Mouse (Mus musculus) lung, embryonic 15.5 days (tissue): ENCODE measurements around the gene Tmem119. TPM values are rescaled to one million over a fixed set of nuclear protein-coding genes. Genes with fewer than 3 reads are reported as not detected.
"Not testable (repeated sequence)": the region's sequence is repeated elsewhere in the genome, so short reads cannot be mapped to it uniquely, and the experiment has no call there.

Experiments
- ATAC-seq: fragments of 200-750 bp; cut with Nextera tagmentation; 2 replicates; pipeline ENCODE4 v1.8.0; 2017; ENCODE audit warnings: moderate number of reproducible peaks, borderline replicate concordance; ENCODE audit not compliant: low FRiP score, low TSS enrichment; ENCODE audit errors: extremely low read depth
- H3K27ac ChIP-seq: fragments of 300-500 bp; sonication (generic); 2 replicates; pipeline ENCODE4 v1.5.1; 2015; ENCODE audit warnings: moderate library complexity, mild to moderate bottlenecking, inconsistent platforms
- H3K27me3 ChIP-seq: fragments of 300-500 bp; sonication (generic); 2 replicates; pipeline ENCODE4 v1.6.1; 2015; ENCODE audit warnings: inconsistent platforms
- H3K36me3 ChIP-seq: fragments of 300-500 bp; sonication (generic); 2 replicates; pipeline ENCODE4 v1.6.1; 2015; ENCODE audit warnings: inconsistent platforms
- H3K4me1 ChIP-seq: fragments of 300-500 bp; sonication (generic); 2 replicates; pipeline ENCODE4 v1.6.1; 2015; ENCODE audit warnings: inconsistent platforms
- H3K4me2 ChIP-seq: fragments of 300-500 bp; sonication (generic); 2 replicates; pipeline ENCODE4 v1.6.1; 2015; ENCODE audit warnings: inconsistent platforms, mild to moderate bottlenecking, moderate library complexity
- H3K4me3 ChIP-seq: fragments of 300-500 bp; sonication (generic); 2 replicates; pipeline ENCODE4 v1.5.1; 2015; ENCODE audit warnings: mild to moderate bottlenecking, inconsistent platforms
- H3K9ac ChIP-seq: fragments of 300-500 bp; sonication (generic); 2 replicates; pipeline ENCODE4 v1.6.1; 2015; ENCODE audit warnings: inconsistent platforms
- H3K9me3 ChIP-seq: fragments of 300-500 bp; sonication (generic); 2 replicates; pipeline ENCODE4 v1.6.1; 2016; ENCODE audit warnings: inconsistent platforms
- WGBS: fragments of 180-500 bp; shearing (Covaris S2); methylation state at CpG from one replicate; pipeline ENCODE4 v1.1.7; 2015; 5-methylcytosine and 5-hydroxymethylcytosine counted together
- polyA plus RNA-seq: library from polyadenylated mRNA; unstranded; fragments of >200 nt; fragmentation: Nextera tagmentation; extraction: Ambion mirVana; gene quantifications from 2 replicates; pipeline ENCODE4 v1.2.1, GENCODE M21; 2015

Tmem119 gene
- polyA plus RNA-seq, 1 experiment from 2014 or later: 48.1 TPM

- 31% methylated on average over 5 of the region's 5 CpGs for WGBS
- peak; percentile 1; the same call in 1 of the 2 replicates for ATAC-seq
- Histone ChIP-seq H3K9ac (peak overlapping the region; percentile 40), H3K27ac (peak overlapping the region; percentile 73), H3K4me1 (peaks cover 47% of the 10 kb centered on the region), H3K4me3 (peak overlapping the region; percentile 45), H3K27me3 (no peaks in the 10 kb centered on the region), H3K36me3 (no peaks in the 10 kb centered on the region), H3K9me3 (no peaks in the 10 kb centered on the region), H3K4me2 (peak overlapping the region; percentile 56)
These were observed 625 bp downstream of the Tmem119 start for GRCm38 (mm10) chr5:113799691-113800090.

DNA sequence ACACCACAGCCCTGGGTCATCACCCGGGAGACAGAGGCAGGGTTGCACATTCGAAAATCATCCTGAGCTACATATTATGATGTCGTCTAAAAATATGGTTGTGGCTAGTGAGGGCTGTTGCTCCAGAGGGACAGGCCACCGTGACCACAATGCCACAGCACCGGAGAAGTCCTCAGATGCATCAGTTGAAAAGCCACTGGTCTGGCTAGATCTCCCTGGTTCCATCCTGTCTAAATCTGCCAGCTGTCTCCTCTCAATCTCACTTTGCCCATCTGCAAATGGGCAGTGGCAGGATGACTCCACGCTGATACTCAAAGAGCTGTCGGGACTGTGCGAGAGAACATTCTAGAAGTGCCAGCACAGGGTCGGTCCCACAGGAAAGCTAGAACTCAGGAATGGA, 1.8 kb downstream of the Tmem119 start:
- no peak for ATAC-seq
- no peaks in the 10 kb centered on the region for H3K9me3 ChIP-seq
- no peak overlapping the region for H3K27ac ChIP-seq
- no peaks in the 10 kb centered on the region for H3K27me3 ChIP-seq
- peak overlapping the region; percentile 56 for H3K4me2 ChIP-seq
- H3K4me3 ChIP-seq: peak overlapping the region; percentile 45
- peaks cover 47% of the 10 kb centered on the region for H3K4me1 ChIP-seq
- 0 out of 2 replicates have a peak, but pooled peaks cover 4% of the 10 kb centered on the region for H3K36me3 ChIP-seq
- H3K9ac ChIP-seq: no peak overlapping the region
- 52% methylated on average over 9 of the region's 9 CpGs for WGBS

DNA sequence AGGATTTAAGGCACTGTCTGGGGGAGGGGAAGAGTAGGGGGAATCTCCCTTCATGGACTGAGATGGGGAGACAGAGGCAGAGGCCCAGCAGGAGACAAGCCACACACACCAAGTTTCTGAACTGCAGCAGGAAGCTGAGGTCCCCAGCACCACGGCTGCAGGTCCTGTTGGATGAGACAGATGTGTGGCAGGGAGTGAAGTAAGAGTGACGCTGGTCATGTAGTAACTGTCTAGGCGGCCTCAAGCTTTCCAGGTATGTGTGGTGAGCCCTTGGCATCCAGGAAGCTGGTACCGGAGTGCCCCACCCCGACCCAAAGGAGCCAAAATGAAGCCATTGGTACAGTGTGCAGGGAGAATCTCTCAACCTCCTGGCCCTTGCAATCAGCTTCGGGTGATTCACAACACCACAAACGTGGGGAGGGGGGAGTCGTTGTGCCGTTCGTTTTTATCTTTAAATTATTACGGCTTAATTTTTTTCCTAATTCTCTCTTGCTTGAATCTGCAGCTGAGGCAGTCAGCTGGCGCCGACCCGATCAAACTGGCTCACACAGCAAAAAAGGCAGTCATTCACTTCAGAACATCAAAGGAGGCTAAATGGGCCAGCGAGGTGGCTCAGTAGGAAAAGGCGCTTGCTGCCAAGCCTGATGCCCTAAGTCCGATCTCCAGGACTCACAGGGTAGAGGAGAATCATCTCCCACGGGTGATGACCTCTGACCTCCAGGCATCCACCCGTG, 3.0 kb downstream of the Tmem119 start:
- no peak for ATAC-seq
- H3K27me3 ChIP-seq: no peaks in the 10 kb centered on the region
- peak overlapping the region; percentile 56 for H3K4me2 ChIP-seq
- H3K9ac ChIP-seq: peak overlapping the region; percentile 28
- H3K4me3 ChIP-seq: peak overlapping the region; percentile 22
- H3K36me3 ChIP-seq: 0 out of 2 replicates have a peak, but pooled peaks cover 4% of the 10 kb centered on the region
- WGBS: 16% methylated on average over 19 of the region's 19 CpGs
- H3K27ac ChIP-seq: peak overlapping the region; percentile 74
- H3K4me1 ChIP-seq: peaks cover 57% of the 10 kb centered on the region
- no peaks in the 10 kb centered on the region for H3K9me3 ChIP-seq

DNA sequence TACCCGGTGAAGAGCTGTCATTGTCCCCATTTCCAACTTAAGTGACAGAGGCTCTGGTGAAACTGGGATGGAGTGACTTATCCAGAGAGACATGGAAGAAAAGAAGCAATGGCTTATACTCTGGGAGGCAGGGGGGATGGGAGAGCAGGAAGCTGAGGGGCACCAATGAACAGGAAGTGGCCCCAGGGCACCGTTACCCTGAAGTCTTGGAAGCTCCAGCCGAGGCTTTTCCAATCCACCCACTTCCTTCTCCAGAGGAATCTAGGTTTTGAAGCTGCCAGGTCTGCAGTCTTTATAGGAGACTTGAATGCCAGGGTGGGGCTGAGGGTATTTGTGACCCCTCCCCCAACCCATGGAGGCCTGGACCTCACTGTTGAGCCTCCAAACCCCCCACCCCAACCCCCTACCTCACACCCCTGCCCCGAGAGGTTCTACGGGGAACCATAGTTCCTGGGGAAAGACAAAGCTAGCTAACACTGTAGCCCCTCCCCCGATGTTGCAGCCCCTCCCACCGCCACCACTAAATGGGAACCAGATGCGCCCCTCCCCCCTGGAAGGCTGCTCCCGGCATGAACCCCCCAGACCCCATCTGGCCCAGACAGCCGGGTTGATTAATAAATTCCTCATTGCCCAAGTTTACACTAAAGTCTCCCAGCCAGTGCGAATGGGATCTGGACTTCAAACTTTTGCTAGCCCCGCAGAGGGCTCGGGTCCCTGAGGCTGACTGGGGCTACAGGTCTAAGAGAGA, 3.7 kb downstream of the Tmem119 start:
- no peaks in the 10 kb centered on the region for H3K9me3 ChIP-seq

DNA sequence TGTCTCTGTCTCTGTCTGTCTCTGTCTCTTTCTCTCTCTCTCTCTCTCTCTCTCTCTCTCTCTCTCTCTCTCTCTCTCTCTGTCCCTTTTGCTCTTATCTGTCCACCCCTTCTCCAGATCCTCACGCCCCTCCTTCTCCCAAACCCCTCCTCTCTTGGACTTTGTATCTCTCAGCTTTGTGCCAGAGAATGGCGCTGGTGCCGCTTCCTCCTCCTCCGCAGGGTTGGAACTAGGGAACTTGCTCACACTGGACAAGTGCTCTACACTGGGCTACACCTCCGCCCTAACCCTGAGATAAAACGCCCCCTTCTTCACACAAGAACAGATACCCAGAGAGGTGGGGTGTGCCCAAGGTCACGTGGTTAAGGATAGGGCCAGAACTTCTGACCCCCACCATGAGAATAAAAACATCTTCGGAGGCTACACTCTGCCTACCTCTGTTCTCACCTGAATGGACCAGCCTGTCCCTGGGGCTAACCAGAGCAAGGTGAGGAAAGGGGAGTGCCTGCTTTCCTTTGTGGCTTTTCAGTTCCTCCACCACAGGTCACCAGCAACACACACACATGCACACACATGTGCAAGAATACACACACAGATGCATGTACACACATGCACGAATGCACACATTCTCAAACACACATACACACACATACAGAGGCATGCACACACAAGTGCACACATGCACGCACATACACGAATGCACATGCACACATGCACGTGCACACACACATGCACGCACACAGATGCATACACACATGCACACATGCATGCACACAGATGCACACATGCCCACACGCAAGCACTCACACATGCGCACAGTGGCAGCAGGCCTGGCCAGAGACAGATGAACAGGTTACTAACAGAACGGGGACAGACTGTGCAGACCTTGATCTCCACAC, 8.9 kb downstream of the Tmem119 start:
- ATAC-seq: no peak
- 0 out of 2 replicates have a peak, but pooled peaks cover 4% of the 10 kb centered on the region for H3K36me3 ChIP-seq
- peaks cover 53% of the 10 kb centered on the region for H3K4me1 ChIP-seq
- 69% methylated on average over 16 of the region's 16 CpGs for WGBS
- H3K4me2 ChIP-seq: no peak overlapping the region
- H3K9ac ChIP-seq: no peak overlapping the region
- no peak overlapping the region for H3K4me3 ChIP-seq
- no peaks in the 10 kb centered on the region for H3K9me3 ChIP-seq
- H3K27me3 ChIP-seq: no peaks in the 10 kb centered on the region
- H3K27ac ChIP-seq: peak overlapping the region; percentile 84; the same call in 1 of the 2 replicates

More for the DNA sequence above, 3.7 kb downstream of the Tmem119 start:
- WGBS: 8% methylated on average over 13 of the region's 13 CpGs
- Histone ChIP-seq H3K4me2 (peak overlapping the region; percentile 56), H3K4me3 (peak overlapping the region; percentile 22), H3K9ac (peak overlapping the region; percentile 28; the same call in 1 of the 2 replicates), H3K27ac (peak overlapping the region; percentile 74), H3K36me3 (0 out of 2 replicates have a peak, but pooled peaks cover 4% of the 10 kb centered on the region), H3K27me3 (no peaks in the 10 kb centered on the region), H3K4me1 (peaks cover 62% of the 10 kb centered on the region)
- ATAC-seq: 0 out of 2 replicates have a peak, but pooled peaks have one; percentile 2

- 0 out of 2 replicates have a peak, but pooled peaks have one; percentile 7 for ATAC-seq
- no peak overlapping the region for H3K9ac ChIP-seq
These were observed 9.7 kb downstream of the Tmem119 start for GRCm38 (mm10) chr5:113790453-113791196.

DNA sequence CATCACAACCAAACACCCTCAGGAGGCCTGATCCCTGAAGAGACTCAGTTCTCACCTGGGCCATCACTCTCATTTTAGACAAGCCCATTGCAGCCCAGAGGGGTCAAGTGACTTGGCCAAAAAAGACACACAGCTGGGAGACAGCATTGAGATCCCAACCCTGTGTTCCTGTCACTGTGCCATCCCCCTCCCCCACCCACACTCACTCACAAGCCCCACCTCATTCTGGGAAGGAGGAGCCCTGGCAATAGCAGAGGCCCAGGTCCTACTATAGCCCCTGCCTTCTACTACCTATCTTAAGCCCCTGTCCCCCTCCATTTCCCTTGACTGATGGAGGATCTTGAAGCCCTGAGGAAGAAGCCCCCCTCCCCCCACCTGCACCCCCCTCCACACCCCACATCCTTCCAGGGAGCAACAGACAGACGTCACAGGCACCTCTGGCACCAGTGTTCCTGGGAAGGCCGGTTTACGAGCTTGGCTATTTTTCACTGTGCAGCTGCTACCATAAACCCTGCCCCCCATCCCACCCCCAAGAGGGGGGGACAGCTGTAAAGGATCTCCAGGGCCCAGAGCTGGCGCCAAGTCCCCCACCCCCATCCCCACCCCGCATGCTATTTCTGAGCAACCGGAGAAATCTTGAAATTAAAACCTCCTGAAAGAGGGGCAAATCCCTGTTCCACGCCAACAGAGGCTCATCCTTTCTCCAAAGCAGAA, 11.1 kb downstream of the Tmem119 start:
- Histone ChIP-seq H3K4me3 (no peak overlapping the region), H3K36me3 (no peaks in the 10 kb centered on the region), H3K4me2 (no peak overlapping the region), H3K27ac (peak overlapping the region; percentile 84), H3K27me3 (no peaks in the 10 kb centered on the region; the same call in 1 of the 2 replicates), H3K4me1 (peaks cover 55% of the 10 kb centered on the region), H3K9me3 (no peaks in the 10 kb centered on the region), H3K9ac (no peak overlapping the region)
- peak; percentile 86 for ATAC-seq
- WGBS: 26% methylated on average over 7 of the region's 7 CpGs

More at GRCm38 (mm10) chr5:113790453-113791196, 9.7 kb downstream of the Tmem119 start:
- Histone ChIP-seq H3K4me2 (peak overlapping the region; percentile 1; the same call in 1 of the 2 replicates), H3K4me1 (peaks cover 48% of the 10 kb centered on the region), H3K4me3 (no peak overlapping the region), H3K27me3 (no peaks in the 10 kb centered on the region), H3K27ac (peak overlapping the region; percentile 84), H3K36me3 (0 out of 2 replicates have a peak, but pooled peaks cover 4% of the 10 kb centered on the region), H3K9me3 (no peaks in the 10 kb centered on the region)
- WGBS: 44% methylated on average over 11 of the region's 11 CpGs

DNA sequence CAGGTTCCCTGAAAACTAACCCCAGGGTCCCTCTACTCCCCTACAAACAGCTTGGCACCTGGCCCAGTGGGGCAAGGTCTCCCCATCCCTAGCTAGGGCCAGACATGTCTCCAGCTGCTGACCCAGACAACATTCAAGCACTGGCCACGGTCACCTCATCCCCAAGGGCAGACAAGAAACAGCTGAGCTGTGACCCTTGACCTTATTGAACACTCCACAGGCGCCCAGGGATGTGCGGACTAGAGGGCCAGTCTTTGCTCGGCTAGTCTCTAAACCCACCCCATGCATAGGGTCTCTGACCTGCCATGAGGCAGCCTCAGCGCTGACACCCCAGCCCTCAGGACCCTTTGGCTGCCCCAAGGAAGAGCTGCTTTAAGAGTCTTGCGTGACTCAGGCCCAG, 11.7 kb downstream of the Tmem119 start:
- 0 out of 2 replicates have a peak, but pooled peaks have one; percentile 3 for ATAC-seq
- no peak overlapping the region for H3K4me2 ChIP-seq
- WGBS: 30% methylated on average over 6 of the region's 6 CpGs

DNA sequence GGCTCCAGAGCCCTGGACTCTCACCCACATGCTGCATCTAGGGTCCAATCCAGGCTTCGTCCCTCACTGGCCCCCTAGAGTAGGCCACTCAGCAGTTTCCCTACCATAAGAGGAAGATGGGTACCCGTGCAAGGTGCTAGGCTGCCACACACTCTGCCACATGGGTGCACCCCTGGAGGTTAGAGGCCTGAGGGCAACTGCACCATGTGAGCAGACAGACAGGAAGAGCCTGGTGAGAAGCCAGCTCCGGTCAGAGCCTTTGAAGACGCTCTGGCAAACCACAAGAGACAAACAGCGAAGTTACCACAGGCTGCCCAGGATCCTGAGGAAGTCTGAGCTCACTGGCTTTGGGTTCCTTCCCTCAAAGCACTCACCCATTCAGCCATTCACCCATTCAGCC, 13.3 kb downstream of the Tmem119 start:
- H3K9me3 ChIP-seq: no peaks in the 10 kb centered on the region
- no peak overlapping the region for H3K9ac ChIP-seq
- WGBS: 70% methylated on average over 5 of the region's 5 CpGs
- no peak overlapping the region for H3K4me3 ChIP-seq
- no peak overlapping the region for H3K4me2 ChIP-seq
- no peak for ATAC-seq
- peaks cover 59% of the 10 kb centered on the region for H3K4me1 ChIP-seq
- no peaks in the 10 kb centered on the region for H3K36me3 ChIP-seq
- no peak overlapping the region for H3K27ac ChIP-seq
- H3K27me3 ChIP-seq: peaks cover 4% of the 10 kb centered on the region; the same call in 1 of the 2 replicates

More for the DNA sequence above, 11.7 kb downstream of the Tmem119 start:
- no peaks in the 10 kb centered on the region for H3K9me3 ChIP-seq
- H3K4me1 ChIP-seq: peaks cover 60% of the 10 kb centered on the region
- no peaks in the 10 kb centered on the region for H3K36me3 ChIP-seq
- H3K27ac ChIP-seq: peak overlapping the region; percentile 84
- no peak overlapping the region for H3K4me3 ChIP-seq
- no peak overlapping the region for H3K9ac ChIP-seq
- peaks cover 2% of the 10 kb centered on the region; the same call in 1 of the 2 replicates for H3K27me3 ChIP-seq

DNA sequence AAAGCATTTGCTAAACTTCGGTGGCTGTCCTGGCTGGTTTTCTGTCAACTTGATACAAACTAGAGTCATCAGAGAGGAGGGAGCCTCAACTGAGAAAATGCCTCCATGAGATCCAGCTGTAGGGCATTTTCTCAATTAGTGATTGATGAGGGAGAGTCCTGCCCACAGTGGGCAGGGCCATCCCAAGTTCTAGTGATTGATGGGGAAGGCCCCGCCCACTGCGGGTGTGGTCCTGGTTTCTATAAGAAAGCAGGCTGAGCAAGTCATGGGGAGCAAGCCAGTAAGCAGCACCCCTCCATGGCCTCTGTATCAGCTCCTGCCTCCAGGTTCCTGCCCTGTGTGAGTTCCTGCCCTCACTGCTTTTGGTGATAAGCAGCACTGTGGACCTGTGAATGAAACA, 16.2 kb downstream of the Tmem119 start:
- H3K36me3 ChIP-seq, H3K9me3 ChIP-seq, H3K4me3 ChIP-seq, H3K27me3 ChIP-seq, H3K9ac ChIP-seq: not testable (repeated sequence)
- peak; percentile 5; the same call in 1 of the 2 replicates for ATAC-seq
- Histone ChIP-seq H3K27ac (peak overlapping the region; percentile 89), H3K4me2 (peak overlapping the region; percentile 29; the same call in 1 of the 2 replicates), H3K4me1 (peaks cover 32% of the 10 kb centered on the region)
- 24% methylated on average over 3 of the region's 3 CpGs for WGBS
